Mouse (Mus musculus): ENCODE results near the gene Gdpd4. TPM values are rescaled to one million over a fixed set of nuclear protein-coding genes. Genes with fewer than 3 reads are reported as not detected.

The Gdpd4 gene
- not detected in 2 replicates for polyA plus RNA-seq (2012)

DNA sequence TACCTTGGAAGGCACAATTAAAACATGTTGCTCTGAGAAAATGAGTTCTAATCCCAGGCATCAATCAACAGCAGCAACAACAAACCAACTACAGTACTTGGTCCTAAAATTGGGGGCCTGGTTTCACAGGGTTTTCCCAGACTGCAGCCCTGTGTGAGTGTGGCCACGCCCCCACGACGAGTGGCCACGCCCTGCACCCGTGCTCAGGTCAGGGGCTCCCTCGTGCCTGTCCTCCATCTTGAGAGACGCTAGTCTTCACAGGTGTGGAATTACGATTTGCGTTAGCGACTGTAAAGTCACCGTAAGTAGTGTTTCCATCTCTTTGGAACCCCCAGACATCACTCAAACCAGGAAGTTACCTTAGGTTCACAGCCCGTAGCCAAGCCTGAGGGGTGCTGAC lies at the start of gene Gdpd4:
Gdpd4 (plus strand) TSS at position 214 of the 400 bp plus-strand sequence.

Other genes with a start within 250 kb of the Gdpd4 start
- 53.1 and 55.7 TPM in 2 replicates for gene Clns1a, start 223.3 kb upstream of the Gdpd4 start, polyA plus RNA-seq (2012)
- gene Aqp11, start 181.7 kb upstream of the Gdpd4 start, polyA plus RNA-seq (2012): 3.9 and 6.1 TPM in 2 replicates
- 34.9 and 39.7 TPM in 2 replicates for gene Pak1, start 131.4 kb upstream of the Gdpd4 start, polyA plus RNA-seq (2012)
- gene Myo7a, start 199.6 kb downstream of the Gdpd4 start, polyA plus RNA-seq (2012): 20.9 and 25.7 TPM in 2 replicates
- gene Omp, start 225.5 kb downstream of the Gdpd4 start, polyA plus RNA-seq (2012): 0.11 and 0.40 TPM in 2 replicates